In the genomic region with DNA sequence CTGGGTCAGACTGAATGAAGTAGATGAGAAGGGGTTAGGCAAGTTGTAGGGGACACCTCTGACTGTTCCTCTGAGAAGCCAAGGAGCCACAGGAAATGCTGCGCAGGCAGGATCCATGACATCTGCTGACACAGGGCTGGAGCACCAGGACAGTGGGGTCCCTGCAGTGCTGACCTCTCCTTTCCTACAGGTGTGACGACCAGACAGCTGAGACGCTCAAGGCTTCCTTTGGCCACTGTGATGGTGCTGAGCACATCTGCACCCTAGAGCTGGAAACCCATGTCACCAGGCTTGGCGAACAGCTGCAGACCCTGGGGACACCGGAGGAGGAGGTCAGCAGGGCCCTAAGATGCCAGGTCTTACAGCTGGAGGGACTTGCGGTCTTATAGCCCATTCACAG, we compare ENCODE assay signal across 18 mouse cellular contexts. TPM values are rescaled to one million over a fixed set of nuclear protein-coding genes. Genes with fewer than 3 reads are reported as not detected.
"Had no signal": no experiment of that assay in that cellular context is flagged by ENCODE, and none has a peak within 500 bp of the region (broad histone marks: within the 10 kb centered on the region; RNA-seq: fewer than 3 reads in every experiment).

No protein-coding gene starts in this region.

- DNase-seq: cerebellum, adult 8-10 months; cerebellum, adult 9-10 months; cerebellum, adult 9-11 months; cerebellum, postnatal 10 days; cerebellum, postnatal 14 days; cerebellum, postnatal 25 days; cerebellum, postnatal 36 days; embryo, embryonic 11 days; forebrain, postnatal 0 days; gastrocnemius, adult 2 months; gastrocnemius, postnatal 10 days; gastrocnemius, postnatal 14 days; gastrocnemius, postnatal 25 days; gastrocnemius, postnatal 36 days; heart, adult 2 months had no signal

RNA-seq across cellular contexts. Expression of a gene that starts 26.3 kb away (rescaled TPM):
- total RNA-seq: gastrocnemius, adult 18-20 months; gastrocnemius, adult 2 months; gastrocnemius, adult 8-10 months; gastrocnemius, postnatal 10 days; gastrocnemius, postnatal 14 days; gastrocnemius, postnatal 25 days; gastrocnemius, postnatal 36 days; granulocyte monocyte progenitor cell, adult 5-6 weeks had no signal
